Mouse (Mus musculus) hindbrain, embryonic 12.5 days (tissue): Measurements from ENCODE around the gene Olfr652. TPM values are rescaled to one million over a fixed set of nuclear protein-coding genes. Genes with fewer than 3 reads are reported as not detected.

Source experiments
- ATAC-seq: fragments of 200-750 bp; cut with Nextera tagmentation; 2 replicates; pipeline ENCODE4 v1.8.0; 2017; ENCODE audit warnings: moderate TSS enrichment; ENCODE audit not compliant: low FRiP score
- H3K27ac ChIP-seq: fragments of 300-500 bp; sonication (generic); 2 replicates; pipeline ENCODE4 v1.5.1; 2016; ENCODE audit warnings: mild to moderate bottlenecking
- H3K27me3 ChIP-seq: fragments of 300-500 bp; sonication (generic); 2 replicates; pipeline ENCODE4 v1.6.1; 2016; ENCODE audit warnings: mild to moderate bottlenecking
- H3K36me3 ChIP-seq: fragments of 300-500 bp; sonication (generic); 2 replicates; pipeline ENCODE4 v1.6.1; 2016; ENCODE audit warnings: mild to moderate bottlenecking
- H3K4me1 ChIP-seq: fragments of 300-500 bp; sonication (generic); 2 replicates; pipeline ENCODE4 v1.6.1; 2016
- H3K4me2 ChIP-seq: fragments of 300-500 bp; sonication (generic); replicated peaks from 2 replicates; pipeline ENCODE4 v1.6.1; 2016; ENCODE audit warnings: mild to moderate bottlenecking
- H3K4me3 ChIP-seq: fragments of 300-500 bp; sonication (generic); 2 replicates; pipeline ENCODE4 v1.5.1; 2016; ENCODE audit warnings: mild to moderate bottlenecking
- H3K9ac ChIP-seq: fragments of 300-500 bp; sonication (generic); 2 replicates; pipeline ENCODE4 v1.6.1; 2016; ENCODE audit warnings: mild to moderate bottlenecking, moderate library complexity
- H3K9me3 ChIP-seq: fragments of 300-500 bp; sonication (generic); replicated peaks from 2 replicates; pipeline ENCODE4 v1.6.1; 2016; ENCODE audit warnings: mild to moderate bottlenecking
- WGBS: fragments of 180-500 bp; shearing (Covaris S2); methylation state at CpG from one replicate; pipeline ENCODE4 v1.1.7; 2016; 5-methylcytosine and 5-hydroxymethylcytosine counted together
- polyA plus RNA-seq: library from polyadenylated mRNA; unstranded; fragments of >200 nt; fragmentation: Nextera tagmentation; extraction: Ambion mirVana; gene quantifications from 2 replicates; pipeline ENCODE4 v1.2.1, GENCODE M21; 2016

Gene Olfr652
- polyA plus RNA-seq, result not detected in 2 replicates

GRCm38 (mm10) chr7:104560601-104561000 lies at the start of gene Olfr652:
Gene Olfr652 (plus strand): TSS chr7:104560901.
- H3K9ac ChIP-seq, result no peak within 1 kb of the TSS
- H3K36me3 ChIP-seq, result no peaks in the 10 kb centered on the region
- no peak within 1 kb of the TSS for H3K4me3 ChIP-seq
- H3K9me3 ChIP-seq, result no peaks in the 10 kb centered on the region
- no peak for ATAC-seq
- no peak within 1 kb of the TSS for H3K27ac ChIP-seq
- H3K27me3 ChIP-seq, result no peaks in the 10 kb centered on the region
- H3K4me1 ChIP-seq, result no peaks in the 10 kb centered on the region
- no peak within 1 kb of the TSS for H3K4me2 ChIP-seq

- H3K4me3 ChIP-seq, result no peak within 1 kb of the TSS
- no peak within 1 kb of the TSS for H3K4me2 ChIP-seq
- H3K9ac ChIP-seq, result no peak within 1 kb of the TSS
- no peaks in the 10 kb centered on the region for H3K36me3 ChIP-seq
- no peaks in the 10 kb centered on the region for H3K27me3 ChIP-seq
- H3K27ac ChIP-seq, result no peak within 1 kb of the TSS
- 81% methylated on average over 5 of the region's 5 CpGs for WGBS
- no peaks in the 10 kb centered on the region for H3K9me3 ChIP-seq
- ATAC-seq, result no peak
- no peaks in the 10 kb centered on the region for H3K4me1 ChIP-seq
These were observed 10.9 kb upstream of the Olfr652 start, which contains the start of gene Olfr651 for GRCm38 (mm10) chr7:104549833-104550232. Gene Olfr651 (plus strand): TSS chr7:104550133.

DNA sequence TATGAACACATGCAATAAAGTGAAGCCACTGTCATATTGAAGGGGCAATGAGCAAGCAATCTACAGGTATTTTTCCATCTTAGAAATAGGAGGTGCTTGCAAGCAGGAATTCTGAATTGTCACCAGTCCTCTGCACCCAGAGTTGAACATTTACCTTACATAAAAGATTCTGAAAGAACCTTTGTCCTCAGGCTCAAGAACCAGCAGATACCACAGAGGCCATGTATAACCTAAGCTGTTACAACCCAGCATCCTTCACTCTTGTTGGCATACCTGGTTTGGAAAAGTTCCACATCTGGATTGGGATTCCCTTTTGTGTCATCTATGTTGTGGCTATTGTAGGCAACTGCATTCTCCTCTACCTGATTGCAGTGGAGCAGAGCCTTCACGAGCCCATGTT lies 8.0 kb upstream of the Olfr652 start:
- Histone ChIP-seq H3K36me3 (no peaks in the 10 kb centered on the region), H3K27me3 (no peaks in the 10 kb centered on the region), H3K9me3 (no peaks in the 10 kb centered on the region), H3K4me3 (no peak overlapping the region), H3K27ac (no peak overlapping the region), H3K4me2 (no peak overlapping the region), H3K4me1 (no peaks in the 10 kb centered on the region), H3K9ac (no peak overlapping the region)
- no peak for ATAC-seq
- WGBS, result 70% methylated on average over 1 of the region's 1 CpGs

- Histone ChIP-seq H3K9ac (no peak within 1 kb of the TSS), H3K27ac (no peak within 1 kb of the TSS)
- WGBS, result 73% methylated on average over 2 of the region's 2 CpGs
These were observed 16.3 kb downstream of the Olfr652 start, which contains the start of gene Olfr653 for GRCm38 (mm10) chr7:104577014-104577413. Gene Olfr653 (plus strand): TSS chr7:104577314.

GRCm38 (mm10) chr7:104580846-104581245 lies 20.1 kb downstream of the Olfr652 start:
- 88% methylated on average over 4 of the region's 4 CpGs for WGBS
- no peaks in the 10 kb centered on the region for H3K36me3 ChIP-seq
- H3K27ac ChIP-seq, result no peak overlapping the region
- no peaks in the 10 kb centered on the region for H3K4me1 ChIP-seq
- ATAC-seq, result no peak
- no peak overlapping the region for H3K4me2 ChIP-seq
- no peaks in the 10 kb centered on the region for H3K27me3 ChIP-seq
- no peak overlapping the region for H3K4me3 ChIP-seq
- no peaks in the 10 kb centered on the region for H3K9me3 ChIP-seq
- H3K9ac ChIP-seq, result no peak overlapping the region

More at GRCm38 (mm10) chr7:104577014-104577413, 16.3 kb downstream of the Olfr652 start, which contains the start of gene Olfr653:
- no peak within 1 kb of the TSS for H3K4me2 ChIP-seq
- no peaks in the 10 kb centered on the region for H3K36me3 ChIP-seq
- no peaks in the 10 kb centered on the region for H3K27me3 ChIP-seq
- no peak within 1 kb of the TSS for H3K4me3 ChIP-seq
- no peaks in the 10 kb centered on the region for H3K9me3 ChIP-seq
- no peaks in the 10 kb centered on the region for H3K4me1 ChIP-seq
- ATAC-seq, result no peak

GRCm38 (mm10) chr7:104581429-104581828 lies 20.7 kb downstream of the Olfr652 start:
- Histone ChIP-seq H3K27me3 (no peaks in the 10 kb centered on the region), H3K4me3 (no peak overlapping the region), H3K36me3 (no peaks in the 10 kb centered on the region), H3K9me3 (no peaks in the 10 kb centered on the region), H3K9ac (no peak overlapping the region), H3K4me2 (no peak overlapping the region), H3K4me1 (no peaks in the 10 kb centered on the region), H3K27ac (no peak overlapping the region)
- ATAC-seq, result no peak
- WGBS, result 87% methylated on average over 4 of the region's 4 CpGs

DNA sequence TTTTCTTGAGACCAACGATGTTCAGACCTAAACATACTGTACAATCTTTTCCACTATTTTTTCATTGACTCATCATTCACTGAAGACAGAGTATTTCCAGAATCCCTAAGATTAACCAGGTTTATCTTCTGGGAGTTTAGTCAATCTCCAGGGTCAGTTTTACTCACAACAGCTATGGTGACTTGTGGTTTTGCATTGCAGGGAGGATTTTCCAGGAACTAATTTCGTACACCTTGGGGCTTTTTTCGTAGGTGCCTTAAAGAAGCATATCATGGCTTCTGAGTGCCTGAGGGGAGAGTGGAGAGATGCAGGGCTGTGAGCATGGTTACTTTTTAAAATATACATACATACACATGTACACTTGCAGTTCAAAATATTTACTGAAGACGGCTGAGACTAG lies 26.0 kb downstream of the Olfr652 start, which contains the start of gene Olfr654:
Gene Olfr654 (plus strand): TSS at position 301 of the 400 bp plus-strand sequence.
- Histone ChIP-seq H3K27ac (no peak within 1 kb of the TSS), H3K9me3 (no peaks in the 10 kb centered on the region), H3K4me1 (no peaks in the 10 kb centered on the region), H3K27me3 (no peaks in the 10 kb centered on the region), H3K4me3 (no peak within 1 kb of the TSS), H3K9ac (no peak within 1 kb of the TSS), H3K36me3 (no peaks in the 10 kb centered on the region), H3K4me2 (no peak within 1 kb of the TSS)
- ATAC-seq, result no peak
- WGBS, result 89% methylated on average over 4 of the region's 4 CpGs

GRCm38 (mm10) chr7:104588274-104588673 lies 27.6 kb downstream of the Olfr652 start:
- Histone ChIP-seq H3K4me2 (no peak overlapping the region), H3K4me1 (no peaks in the 10 kb centered on the region), H3K9me3 (no peaks in the 10 kb centered on the region), H3K9ac (no peak overlapping the region), H3K36me3 (no peaks in the 10 kb centered on the region), H3K27me3 (no peaks in the 10 kb centered on the region), H3K27ac (no peak overlapping the region), H3K4me3 (no peak overlapping the region)
- 87% methylated on average over 5 of the region's 5 CpGs for WGBS
- no peak for ATAC-seq

GRCm38 (mm10) chr7:104601679-104602078 lies 41.0 kb downstream of the Olfr652 start, which contains the start of gene Olfr655:
Gene Olfr655 (minus strand): TSS chr7:104601779.
- Histone ChIP-seq H3K36me3 (no peaks in the 10 kb centered on the region), H3K27me3 (no peaks in the 10 kb centered on the region), H3K4me2 (no peak within 1 kb of the TSS), H3K9me3 (no peaks in the 10 kb centered on the region), H3K4me3 (no peak within 1 kb of the TSS), H3K9ac (no peak within 1 kb of the TSS), H3K27ac (no peak within 1 kb of the TSS), H3K4me1 (no peaks in the 10 kb centered on the region)
- 85% methylated on average over 2 of the region's 2 CpGs for whole genome bisulfite sequencing
- ATAC-seq, result no peak

DNA sequence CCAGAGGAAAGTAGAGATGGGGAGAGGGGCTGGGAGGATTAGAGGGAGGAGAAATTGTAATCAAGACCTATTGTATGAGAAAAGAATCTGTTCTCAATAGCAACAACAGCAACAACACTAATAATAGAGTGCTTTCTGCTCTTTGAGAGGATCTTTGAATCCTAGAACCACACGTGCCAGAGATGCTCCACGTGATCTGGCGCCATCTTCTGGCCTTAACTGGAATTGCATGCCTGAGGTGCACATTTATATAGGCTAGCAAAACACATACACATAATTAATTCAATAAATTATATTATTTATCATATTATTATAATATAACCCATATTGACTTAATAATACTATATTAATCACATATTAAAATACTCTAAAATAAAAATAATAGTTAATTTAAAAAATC lies 42.5 kb downstream of the Olfr652 start:
- WGBS, result 9% methylated on average over 3 of the region's 3 CpGs
- no peak overlapping the region for H3K9ac ChIP-seq

GRCm38 (mm10) chr7:104604727-104605126 lies 44.0 kb downstream of the Olfr652 start:
- H3K4me3 ChIP-seq, result no peak overlapping the region
- H3K27me3 ChIP-seq, result no peaks in the 10 kb centered on the region
- ATAC-seq, result no peak
- H3K4me1 ChIP-seq, result no peaks in the 10 kb centered on the region
- no peak overlapping the region for H3K4me2 ChIP-seq
- no peaks in the 10 kb centered on the region for H3K9me3 ChIP-seq
- no peak overlapping the region for H3K27ac ChIP-seq
- no peak overlapping the region for H3K9ac ChIP-seq
- H3K36me3 ChIP-seq, result no peaks in the 10 kb centered on the region

More for the DNA sequence above, 42.5 kb downstream of the Olfr652 start:
- no peaks in the 10 kb centered on the region for H3K9me3 ChIP-seq
- no peaks in the 10 kb centered on the region for H3K27me3 ChIP-seq
- no peak overlapping the region for H3K4me2 ChIP-seq
- H3K27ac ChIP-seq, result no peak overlapping the region
- no peak for ATAC-seq
- H3K36me3 ChIP-seq, result no peaks in the 10 kb centered on the region
- H3K4me1 ChIP-seq, result no peaks in the 10 kb centered on the region
- H3K4me3 ChIP-seq, result no peak overlapping the region

- H3K27me3 ChIP-seq, result no peaks in the 10 kb centered on the region
- H3K4me1 ChIP-seq, result no peaks in the 10 kb centered on the region
- H3K9me3 ChIP-seq, result no peaks in the 10 kb centered on the region
- no peaks in the 10 kb centered on the region for H3K36me3 ChIP-seq
- no peak within 1 kb of the TSS for H3K4me2 ChIP-seq
- 86% methylated on average over 4 of the region's 4 CpGs for WGBS
- no peak for ATAC-seq
- no peak within 1 kb of the TSS for H3K4me3 ChIP-seq
- no peak within 1 kb of the TSS for H3K9ac ChIP-seq
- no peak within 1 kb of the TSS for H3K27ac ChIP-seq
These were observed 53.0 kb downstream of the Olfr652 start, which contains the start of gene Olfr656 for GRCm38 (mm10) chr7:104613655-104614054. Gene Olfr656 (plus strand): TSS chr7:104613955.
